Mouse (Mus musculus): ENCODE results near the gene Hoxa1.

- no peak for TF ChIP-seq POLR2A (IDR thresholded peaks at IDR 0.05; ENCODE audit: insufficient read depth, low read depth, low read length)
- TF ChIP-seq CTCF (IDR thresholded peaks at IDR 0.05; ENCODE audit: insufficient read depth, low read depth, low read length) = no peak
Observed at GRCm38 (mm10) chr6:52203121-52203370, 44.9 kb upstream of the Hoxa1 start.
